Mouse (Mus musculus) left cerebral cortex, adult 6 months (tissue): Measurements from ENCODE around the gene Lgr6. TPM values are rescaled to one million over a fixed set of nuclear protein-coding genes. Genes with fewer than 3 reads are reported as not detected.

Source experiments
- long read RNA-seq, 2 experiments: library from polyadenylated mRNA; unstranded; transcript quantifications; one replicate each; pipeline ENCODE4 v2.0.0; 2019 to 2020
- polyA plus RNA-seq: library from polyadenylated mRNA; unstranded; fragments of <200 nt; fragmentation: Nextera tagmentation; gene quantifications from 2 replicates; pipeline ENCODE4 v1.2.3, GENCODE M21; 2021

Lgr6 gene
- 0.89 and 1.7 TPM in 2 replicates for polyA plus RNA-seq
- long read RNA-seq, experiment 1, full-length matches to known transcripts: 6 of 19 reads
- long read RNA-seq, experiment 1, partial matches to known transcripts: 2 of 19 reads
- long read RNA-seq, experiment 1, other reads (novel, unspliced or antisense): 11 of 19 reads
- long read RNA-seq, experiment 2, partial matches to known transcripts: 0 of 4 reads
- long read RNA-seq, experiment 2, other reads (novel, unspliced or antisense): 4 of 4 reads

GRCm38 (mm10) chr1:135105124-135105523, at the start of gene Lgr6:
Lgr6 (minus strand) TSS chr1:135105276.

DNA sequence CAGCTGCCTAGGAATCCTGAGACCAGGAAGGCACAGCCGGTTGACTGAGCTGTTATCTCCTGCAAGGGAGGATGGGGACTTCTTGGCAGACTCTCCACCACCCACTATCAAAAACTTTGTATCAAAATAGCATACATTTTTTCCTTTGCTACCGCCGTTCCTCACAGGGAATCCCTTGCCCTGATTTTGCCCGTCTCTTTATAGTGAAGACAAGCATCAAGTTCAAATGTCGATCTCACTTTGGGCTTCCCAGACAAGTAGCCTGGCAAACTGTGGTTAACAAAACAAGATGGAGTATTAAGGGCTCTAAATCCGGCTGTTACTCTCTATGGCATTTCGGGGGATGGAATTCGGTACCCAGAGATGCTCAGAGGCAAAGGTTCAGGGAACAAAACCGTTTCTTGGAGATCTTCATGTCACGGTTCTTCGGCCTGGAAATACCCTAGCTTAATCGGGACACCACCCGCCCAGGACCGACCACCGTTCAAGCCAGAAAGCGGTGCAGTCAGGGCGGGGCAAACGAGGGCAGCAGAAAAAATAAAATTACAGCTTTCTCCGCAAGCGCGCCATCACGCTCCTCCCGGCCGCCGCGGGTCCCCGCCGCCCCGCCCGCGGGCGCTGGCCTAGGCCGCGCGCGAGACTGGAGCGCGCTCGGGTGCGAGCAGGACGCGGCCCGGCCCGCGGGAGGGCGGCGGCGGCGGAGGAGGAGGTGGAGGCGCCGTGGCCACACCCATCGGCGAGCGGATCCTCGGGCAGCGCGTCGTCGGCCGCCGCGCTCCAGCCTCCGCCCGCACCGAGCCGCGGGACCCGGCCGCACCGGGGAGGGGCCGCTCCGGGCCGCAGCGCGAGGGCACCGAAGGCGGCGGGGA, 41.2 kb upstream of the Lgr6 start, which contains the start of gene Arl8a:
Gene Arl8a, plus strand, starts transcription at position 748 of the 869 bp plus-strand sequence.

DNA sequence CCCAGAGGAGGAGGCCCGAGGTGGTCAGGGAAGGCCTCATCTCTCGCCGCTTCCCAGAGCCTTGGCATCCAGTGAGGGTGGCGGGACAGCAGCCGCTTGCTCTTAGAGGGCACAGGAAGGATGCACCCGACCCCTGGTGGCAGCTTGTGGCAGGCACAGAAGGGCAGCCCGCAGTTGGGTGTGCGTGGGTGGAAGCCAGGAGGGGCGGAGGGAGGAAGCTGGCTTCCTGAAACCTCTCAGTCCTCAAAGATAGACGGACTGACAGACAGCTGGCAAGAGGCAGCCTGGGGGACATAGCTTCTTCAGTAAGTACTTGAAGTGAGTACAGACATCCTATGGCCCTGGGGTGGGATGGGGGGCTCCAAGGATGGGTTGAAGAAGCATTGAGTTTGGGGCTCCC, 27.4 kb upstream of the Lgr6 start, which contains the start of gene Ptpn7:
Gene Ptpn7, plus strand, starts transcription at position 228 of the 400 bp plus-strand sequence.

DNA sequence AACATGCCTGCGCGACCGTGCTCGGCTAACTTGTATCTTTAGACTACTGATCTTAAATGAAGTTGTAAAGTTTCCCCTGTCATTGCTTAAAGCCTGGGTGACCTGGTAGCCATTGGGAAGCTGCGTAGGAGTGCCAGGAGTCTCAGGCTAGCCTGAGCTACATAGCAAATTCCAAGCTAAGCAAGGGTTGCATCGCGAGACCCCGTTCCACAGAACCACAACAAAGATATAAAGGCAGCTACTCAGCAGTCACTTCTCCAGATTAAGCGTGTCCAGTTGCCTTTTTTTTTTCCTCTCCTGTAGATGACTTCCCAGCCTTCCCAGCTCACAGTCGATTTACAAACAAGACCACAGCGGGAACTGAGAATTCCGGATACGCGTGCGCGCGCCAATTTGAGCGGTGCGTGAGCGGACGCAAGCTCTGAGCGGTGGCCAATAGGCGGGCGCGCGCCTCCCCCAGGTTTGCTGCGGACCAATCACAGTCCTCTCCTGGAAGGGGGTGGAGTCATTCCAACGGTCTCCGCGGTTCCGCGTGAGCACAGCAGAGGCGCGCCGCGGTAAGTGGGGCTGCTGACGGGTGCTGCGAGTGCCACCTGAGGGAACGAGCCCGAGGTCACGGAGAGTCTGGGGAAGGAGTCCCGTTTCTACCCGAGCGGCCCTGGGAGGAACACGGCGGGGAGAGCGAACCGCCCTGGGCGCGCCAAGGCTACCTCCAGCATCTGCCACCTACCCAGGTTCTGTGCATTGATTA, 142.8 kb downstream of the Lgr6 start, which contains the start of gene Ube2t:
Gene Ube2t, plus strand, starts transcription at position 513 of the 751 bp plus-strand sequence.

DNA sequence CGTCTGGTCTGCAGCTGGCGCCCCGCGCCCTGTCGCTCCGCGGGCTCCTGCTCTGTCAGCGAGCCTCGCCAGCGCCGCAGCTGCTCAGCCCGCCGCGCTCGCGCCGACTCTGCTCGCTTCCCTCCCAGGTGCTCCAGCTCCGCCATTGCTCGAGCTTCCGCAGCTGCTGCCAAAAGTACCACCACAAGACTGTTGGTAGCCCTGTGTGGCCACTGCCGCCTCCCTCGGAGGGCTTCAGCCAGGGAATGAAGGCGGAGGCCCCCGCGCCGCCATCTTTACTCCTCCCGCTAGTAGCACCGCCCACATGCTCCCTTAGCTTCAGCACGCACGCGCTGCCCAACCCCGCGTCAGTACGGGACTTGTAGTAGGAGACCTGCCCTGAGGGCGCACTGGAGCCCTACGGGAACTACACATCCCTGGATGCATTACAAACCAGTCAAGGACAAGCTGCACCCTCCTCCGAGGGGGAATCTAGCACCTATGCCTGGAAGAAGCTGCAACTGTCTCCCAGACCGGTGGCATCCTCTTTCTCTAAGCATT, 149.4 kb downstream of the Lgr6 start, which contains the start of gene Ppp1r12b:
Gene Ppp1r12b, minus strand, starts transcription at position 306 of the 540 bp plus-strand sequence.

Other genes with a start within 250 kb of the Lgr6 start
- gene Ppp1r12b, start 149.3 kb downstream of the Lgr6 start, polyA plus RNA-seq: 11.2 and 14.8 TPM in 2 replicates
- 2.4 TPM in 2 replicates for gene Ube2t, start 142.7 kb downstream of the Lgr6 start, polyA plus RNA-seq
- gene Ptpn7, start 27.4 kb upstream of the Lgr6 start, polyA plus RNA-seq: 0.33 and 0.39 TPM in 2 replicates
- gene Arl8a, start 41.5 kb upstream of the Lgr6 start, polyA plus RNA-seq: 25.0 and 80.8 TPM in 2 replicates
- 211 and 218 TPM in 2 replicates for gene Gpr37l1, start 62.4 kb upstream of the Lgr6 start, polyA plus RNA-seq
- 0.12 and 0.20 TPM in 2 replicates for gene Elf3, start 153.3 kb upstream of the Lgr6 start, polyA plus RNA-seq
- gene Rnpep, start 178.8 kb upstream of the Lgr6 start, polyA plus RNA-seq: 26.2 and 31.2 TPM in 2 replicates
- 235 and 273 TPM in 2 replicates for gene Timm17a, start 208.5 kb upstream of the Lgr6 start, polyA plus RNA-seq
- gene Lmod1, start 219.5 kb upstream of the Lgr6 start, polyA plus RNA-seq: 0.22 and 0.28 TPM in 2 replicates